Mouse (Mus musculus): ENCODE results near the gene Rhoq. TPM values are rescaled to one million over a fixed set of nuclear protein-coding genes. Genes with fewer than 3 reads are reported as not detected.

The Rhoq gene
- 5.6 and 7.0 TPM in 2 replicates for polyA plus RNA-seq (2015; fragmentation: Nextera tagmentation; extraction: Ambion mirVana)

- Histone ChIP-seq H3K4me2 (peak within 1 kb of the TSS; percentile 77), H3K9me3 (no peaks in the 10 kb centered on the region), H3K27me3 (replicated peaks) (no peaks in the 10 kb centered on the region), H3K36me3 (replicated peaks) (no peaks in the 10 kb centered on the region), H3K27ac (peak within 1 kb of the TSS; percentile 78), H3K4me1 (peaks cover 36% of the 10 kb centered on the region), H3K4me3 (peak within 1 kb of the TSS; percentile 68), H3K9ac (peak within 1 kb of the TSS; percentile 82)
- 1% methylated on average over 80 of the region's 86 CpGs for WGBS
- peak; percentile 89 for ATAC-seq (replicated peaks)
Observed at GRCm38 (mm10) chr17:86962894-86963585, at the start of gene Rhoq. TSS of gene Rhoq (plus strand) at chr17:86963082.

- 79% methylated on average over 4 of the region's 4 CpGs for WGBS
- no peaks in the 10 kb centered on the region for H3K27me3 ChIP-seq (replicated peaks)
- H3K36me3 ChIP-seq (replicated peaks) = no peaks in the 10 kb centered on the region
- H3K4me2 ChIP-seq = no peak overlapping the region
- no peak overlapping the region for H3K9ac ChIP-seq
- H3K27ac ChIP-seq = no peak overlapping the region
- H3K9me3 ChIP-seq = no peaks in the 10 kb centered on the region
- no peaks in the 10 kb centered on the region for H3K4me1 ChIP-seq
- no peak for ATAC-seq (replicated peaks)
- no peak overlapping the region for H3K4me3 ChIP-seq
Observed at GRCm38 (mm10) chr17:86915540-86915939, 47.3 kb upstream of the Rhoq start.

GRCm38 (mm10) chr17:86917048-86917447, 45.8 kb upstream of the Rhoq start, which contains the start of gene Tmem247:
TSS of gene Tmem247 (plus strand) at chr17:86917348.
- WGBS = 91% methylated on average over 10 of the region's 10 CpGs
- no peak within 1 kb of the TSS for H3K9ac ChIP-seq

GRCm38 (mm10) chr17:86918786-86919185, 44.1 kb upstream of the Rhoq start:
- H3K27ac ChIP-seq = no peak overlapping the region
- WGBS = 81% methylated on average over 6 of the region's 6 CpGs
- H3K4me2 ChIP-seq = no peak overlapping the region
- no peaks in the 10 kb centered on the region for H3K36me3 ChIP-seq (replicated peaks)
- no peaks in the 10 kb centered on the region for H3K27me3 ChIP-seq (replicated peaks)
- no peak overlapping the region for H3K9ac ChIP-seq
- no peak for ATAC-seq (replicated peaks)
- no peaks in the 10 kb centered on the region for H3K9me3 ChIP-seq
- H3K4me1 ChIP-seq = no peaks in the 10 kb centered on the region
- H3K4me3 ChIP-seq = no peak overlapping the region

More at GRCm38 (mm10) chr17:86917048-86917447, 45.8 kb upstream of the Rhoq start, which contains the start of gene Tmem247:
- Histone ChIP-seq H3K27me3 (replicated peaks) (no peaks in the 10 kb centered on the region), H3K9me3 (no peaks in the 10 kb centered on the region), H3K4me1 (no peaks in the 10 kb centered on the region), H3K27ac (no peak within 1 kb of the TSS), H3K4me2 (no peak within 1 kb of the TSS), H3K36me3 (replicated peaks) (no peaks in the 10 kb centered on the region), H3K4me3 (no peak within 1 kb of the TSS)
- no peak for ATAC-seq (replicated peaks)

GRCm38 (mm10) chr17:86919729-86920128, 43.2 kb upstream of the Rhoq start:
- H3K4me3 ChIP-seq = no peak overlapping the region

GRCm38 (mm10) chr17:86924679-86925078, 38.2 kb upstream of the Rhoq start:
- H3K4me2 ChIP-seq = no peak overlapping the region
- no peaks in the 10 kb centered on the region for H3K27me3 ChIP-seq (replicated peaks)
- H3K36me3 ChIP-seq (replicated peaks) = no peaks in the 10 kb centered on the region
- ATAC-seq (replicated peaks) = no peak
- no peak overlapping the region for H3K27ac ChIP-seq
- no peak overlapping the region for H3K9ac ChIP-seq
- H3K4me3 ChIP-seq = no peak overlapping the region
- 0 out of 2 replicates have a peak, but pooled peaks cover 2% of the 10 kb centered on the region for H3K9me3 ChIP-seq
- H3K4me1 ChIP-seq = no peaks in the 10 kb centered on the region
- 76% methylated on average over 3 of the region's 3 CpGs for WGBS

More at GRCm38 (mm10) chr17:86919729-86920128, 43.2 kb upstream of the Rhoq start:
- H3K9me3 ChIP-seq = no peaks in the 10 kb centered on the region
- H3K4me2 ChIP-seq = no peak overlapping the region
- no peaks in the 10 kb centered on the region for H3K27me3 ChIP-seq (replicated peaks)
- H3K36me3 ChIP-seq (replicated peaks) = no peaks in the 10 kb centered on the region
- H3K27ac ChIP-seq = no peak overlapping the region
- WGBS = 91% methylated on average over 11 of the region's 11 CpGs
- H3K9ac ChIP-seq = no peak overlapping the region
- H3K4me1 ChIP-seq = no peaks in the 10 kb centered on the region
- no peak for ATAC-seq (replicated peaks)

- no peak for ATAC-seq (replicated peaks)
- Histone ChIP-seq H3K4me3 (no peak overlapping the region), H3K36me3 (replicated peaks) (no peaks in the 10 kb centered on the region), H3K27me3 (replicated peaks) (no peaks in the 10 kb centered on the region), H3K4me2 (no peak overlapping the region), H3K4me1 (no peaks in the 10 kb centered on the region), H3K9me3 (0 out of 2 replicates have a peak, but pooled peaks cover 2% of the 10 kb centered on the region), H3K9ac (no peak overlapping the region), H3K27ac (no peak overlapping the region)
- 86% methylated on average over 3 of the region's 3 CpGs for WGBS
Observed at GRCm38 (mm10) chr17:86926836-86927235, 36.0 kb upstream of the Rhoq start.

- H3K27me3 ChIP-seq (replicated peaks) = no peaks in the 10 kb centered on the region
- H3K4me3 ChIP-seq = no peak overlapping the region
- no peak for ATAC-seq (replicated peaks)
- WGBS = 85% methylated on average over 6 of the region's 6 CpGs
- H3K9me3 ChIP-seq = 0 out of 2 replicates have a peak, but pooled peaks cover 2% of the 10 kb centered on the region
- H3K27ac ChIP-seq = no peak overlapping the region
- peaks cover 18% of the 10 kb centered on the region for H3K4me1 ChIP-seq
- H3K36me3 ChIP-seq (replicated peaks) = no peaks in the 10 kb centered on the region
- no peak overlapping the region for H3K4me2 ChIP-seq
- no peak overlapping the region for H3K9ac ChIP-seq
Observed at GRCm38 (mm10) chr17:86929355-86929754, 33.5 kb upstream of the Rhoq start.

GRCm38 (mm10) chr17:86929981-86930380, 32.9 kb upstream of the Rhoq start:
- no peak overlapping the region for H3K27ac ChIP-seq
- H3K9ac ChIP-seq = no peak overlapping the region
- H3K9me3 ChIP-seq = 0 out of 2 replicates have a peak, but pooled peaks cover 2% of the 10 kb centered on the region
- H3K4me3 ChIP-seq = no peak overlapping the region
- peaks cover 18% of the 10 kb centered on the region for H3K4me1 ChIP-seq
- ATAC-seq (replicated peaks) = no peak
- H3K36me3 ChIP-seq (replicated peaks) = no peaks in the 10 kb centered on the region
- H3K4me2 ChIP-seq = no peak overlapping the region
- no peaks in the 10 kb centered on the region for H3K27me3 ChIP-seq (replicated peaks)

GRCm38 (mm10) chr17:86932896-86933295, 30.0 kb upstream of the Rhoq start:
- Histone ChIP-seq H3K36me3 (replicated peaks) (no peaks in the 10 kb centered on the region), H3K27ac (peak overlapping the region; percentile 57), H3K4me1 (peaks cover 27% of the 10 kb centered on the region), H3K4me2 (0 out of 2 replicates have a peak overlapping the region, but pooled peaks have one; percentile 15), H3K9ac (no peak overlapping the region), H3K27me3 (replicated peaks) (no peaks in the 10 kb centered on the region), H3K4me3 (no peak overlapping the region), H3K9me3 (no peaks in the 10 kb centered on the region)
- WGBS = 22% methylated on average over 5 of the region's 5 CpGs
- peak; percentile 83 for ATAC-seq (replicated peaks)

- H3K27ac ChIP-seq = peak overlapping the region; percentile 54
- H3K27me3 ChIP-seq (replicated peaks) = no peaks in the 10 kb centered on the region; the same call in 1 of the 2 replicates
- no peaks in the 10 kb centered on the region for H3K36me3 ChIP-seq (replicated peaks)
- no peaks in the 10 kb centered on the region for H3K9me3 ChIP-seq
- no peak overlapping the region for H3K4me3 ChIP-seq
- 66% methylated on average over 2 of the region's 2 CpGs for WGBS
- ATAC-seq (replicated peaks) = no peak
- no peak overlapping the region for H3K9ac ChIP-seq
- H3K4me2 ChIP-seq = peak overlapping the region; percentile 65
- H3K4me1 ChIP-seq = peaks cover 31% of the 10 kb centered on the region
Observed at GRCm38 (mm10) chr17:86937064-86937463, 25.8 kb upstream of the Rhoq start.

GRCm38 (mm10) chr17:86937497-86938155, 25.3 kb upstream of the Rhoq start:
- H3K4me2 ChIP-seq = peak overlapping the region; percentile 65
- H3K4me1 ChIP-seq = peaks cover 25% of the 10 kb centered on the region
- H3K27me3 ChIP-seq (replicated peaks) = no peaks in the 10 kb centered on the region; the same call in 1 of the 2 replicates
- peak overlapping the region; percentile 25; the same call in 1 of the 2 replicates for H3K9ac ChIP-seq
- H3K9me3 ChIP-seq = no peaks in the 10 kb centered on the region
- H3K36me3 ChIP-seq (replicated peaks) = no peaks in the 10 kb centered on the region
- peak overlapping the region; percentile 54 for H3K27ac ChIP-seq
- peak; percentile 83 for ATAC-seq (replicated peaks)
- H3K4me3 ChIP-seq = peak overlapping the region; percentile 46
- 3% methylated on average over 20 of the region's 20 CpGs for WGBS
